Mouse (Mus musculus) megakaryocyte, adult 5-6 weeks (primary cell): ENCODE data around the gene Wdr34. TPM values are rescaled to one million over a fixed set of nuclear protein-coding genes. Genes with fewer than 3 reads are reported as not detected.
A peak's percentile ranks its signal among the peaks of the same experiment; 100 is the strongest.
"Not testable (repeated sequence)": the region's sequence is repeated elsewhere in the genome, so short reads cannot be mapped to it uniquely, and the experiment has no call there.

Experiments used
- ATAC-seq: 2 replicates; pipeline ENCODE4 v1.8.0; 2016; ENCODE audit warnings: mild to moderate bottlenecking, inconsistent platforms; ENCODE audit not compliant: poor library complexity, severe bottlenecking
- total RNA-seq, 2 experiments: library from RNA; stranded (forward) in 1 of 2; stranded (reverse) in 1 of 2; fragments of 153-499, 151-499 nt in 1 of 2; fragments of 221-1000, 200-1000 nt in 1 of 2; gene quantifications; 2 replicates each; pipeline versions ENCODE4 v1.2.3 to v1.2.4; 2015 to 2017

Gene Wdr34
- total RNA-seq, 2 experiments from 2014 or later, result 1.2 to 5.7 TPM

DNA sequence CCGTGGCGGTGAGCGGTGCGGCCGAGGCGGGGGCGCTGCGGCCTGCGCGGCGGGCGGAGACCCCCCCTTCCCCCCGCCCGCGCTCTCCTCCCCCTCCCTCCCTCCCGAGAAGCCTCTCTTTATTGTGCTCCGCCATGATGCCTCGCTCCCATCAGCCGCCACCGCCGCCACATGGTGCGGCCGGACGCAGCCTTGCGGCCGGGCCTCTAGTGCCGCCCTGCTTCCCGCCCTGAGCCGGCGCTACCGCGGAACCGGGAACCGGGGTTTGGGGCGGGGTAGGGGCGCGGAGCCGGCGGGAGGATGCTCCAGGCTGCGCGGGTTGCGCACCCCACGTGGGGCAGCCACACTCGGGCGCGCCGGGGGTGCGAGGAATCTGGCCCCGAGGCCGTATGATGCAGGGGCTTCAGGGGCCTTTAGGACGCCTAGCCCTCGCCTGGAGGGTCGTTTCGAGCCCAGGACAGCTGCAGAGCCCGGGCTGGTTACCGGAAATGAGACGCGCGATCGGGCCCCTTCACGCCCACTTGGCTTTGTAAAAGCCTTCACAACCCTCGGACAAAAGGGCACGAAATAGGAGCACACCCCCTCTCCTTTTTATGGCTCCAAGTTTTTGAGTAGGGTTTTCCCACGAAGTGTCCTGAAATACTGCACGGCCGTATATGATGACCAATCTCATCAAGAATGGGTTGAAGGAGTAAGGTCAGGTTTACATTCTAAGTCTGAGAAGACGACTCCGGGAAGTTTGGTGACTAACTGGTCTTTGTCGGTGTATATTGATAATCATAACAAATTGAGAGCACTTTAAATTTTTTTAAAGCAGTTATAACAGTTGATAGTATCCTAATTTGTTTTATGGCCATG, 18.6 kb upstream of the Wdr34 start:
- ATAC-seq, result no peak

DNA sequence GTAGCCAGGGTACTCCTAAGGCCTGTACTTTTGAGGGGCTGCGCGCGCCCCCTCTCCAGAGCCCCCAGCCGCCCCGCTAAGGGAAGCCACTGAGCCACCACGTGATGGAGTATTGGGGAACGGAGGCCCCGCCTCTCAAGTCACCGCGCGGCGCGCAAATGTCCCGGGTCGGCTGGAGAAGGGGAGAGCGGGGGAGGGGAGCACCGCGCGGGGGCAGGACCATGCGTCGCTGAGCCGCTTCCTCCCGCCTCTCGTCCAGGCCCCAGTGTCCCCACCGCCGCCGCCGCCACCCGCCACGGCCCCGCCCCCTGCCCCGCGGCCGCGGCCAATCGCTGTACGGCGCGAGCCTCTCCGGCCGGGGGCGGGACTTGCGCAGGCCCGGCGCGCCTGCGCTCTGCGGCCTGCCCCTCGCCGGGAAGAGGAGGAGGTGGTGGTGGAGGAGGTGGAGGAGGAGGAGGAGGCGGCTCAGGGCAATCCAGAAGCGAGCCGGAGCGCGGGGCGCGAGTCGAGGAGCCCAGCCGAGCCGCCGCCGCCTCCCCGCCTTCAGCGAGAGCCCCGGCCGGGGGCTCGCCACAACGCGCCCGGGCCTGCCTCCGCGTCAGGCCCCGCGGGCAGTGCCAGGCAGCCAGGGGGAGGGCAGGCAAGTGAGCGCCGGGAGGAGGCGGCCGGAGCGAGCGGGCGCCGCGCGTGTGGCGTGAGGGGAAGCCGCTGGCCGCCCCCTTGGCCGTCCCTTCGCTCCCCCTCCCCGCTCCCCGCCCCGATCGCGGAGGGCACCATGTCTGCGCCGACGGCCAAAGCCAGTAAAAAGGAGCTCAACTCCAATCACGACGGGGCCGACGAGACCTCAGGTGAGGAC, 17.6 kb upstream of the Wdr34 start:
- ATAC-seq, result peak; percentile 82

DNA sequence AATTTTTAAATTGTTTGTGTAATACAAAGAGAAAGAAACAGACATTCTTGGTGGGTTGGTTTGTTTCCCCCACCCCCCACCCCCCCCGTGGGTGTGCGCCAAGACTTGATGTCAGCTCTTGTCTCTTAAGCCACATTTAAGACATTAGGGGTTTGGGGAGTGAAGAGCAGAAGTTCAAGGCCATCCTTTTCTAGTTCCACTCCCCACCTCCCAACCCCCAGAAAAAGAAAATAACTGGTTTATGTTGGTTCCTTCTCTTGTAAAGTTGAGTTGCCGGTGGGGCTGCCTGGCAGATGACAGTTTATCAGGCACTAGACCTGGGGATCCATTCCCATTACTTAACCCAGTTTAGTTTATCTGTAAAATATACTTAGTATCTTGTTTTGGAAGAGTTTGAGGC, 15.6 kb upstream of the Wdr34 start:
- no peak for ATAC-seq

DNA sequence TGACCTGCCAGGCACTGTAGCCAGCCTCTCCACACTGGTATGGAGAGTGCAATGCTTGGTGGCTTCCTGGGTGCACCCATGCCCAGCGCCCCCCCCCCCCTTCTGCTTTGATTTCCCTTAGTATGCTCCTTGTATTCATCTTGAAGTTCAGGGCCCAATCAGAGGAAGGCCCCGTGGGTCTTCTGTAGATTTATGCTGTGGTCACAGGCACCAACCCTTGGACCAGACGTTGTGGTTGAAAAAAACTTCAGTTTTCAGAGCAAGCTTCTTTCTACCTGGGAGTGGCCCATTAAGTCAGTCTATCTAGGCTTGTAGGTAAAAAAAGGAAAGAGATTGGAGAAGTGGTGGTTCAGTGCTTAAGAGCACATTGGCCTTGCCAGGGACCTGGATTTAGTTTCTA, 15.1 kb upstream of the Wdr34 start:
- ATAC-seq, result no peak

DNA sequence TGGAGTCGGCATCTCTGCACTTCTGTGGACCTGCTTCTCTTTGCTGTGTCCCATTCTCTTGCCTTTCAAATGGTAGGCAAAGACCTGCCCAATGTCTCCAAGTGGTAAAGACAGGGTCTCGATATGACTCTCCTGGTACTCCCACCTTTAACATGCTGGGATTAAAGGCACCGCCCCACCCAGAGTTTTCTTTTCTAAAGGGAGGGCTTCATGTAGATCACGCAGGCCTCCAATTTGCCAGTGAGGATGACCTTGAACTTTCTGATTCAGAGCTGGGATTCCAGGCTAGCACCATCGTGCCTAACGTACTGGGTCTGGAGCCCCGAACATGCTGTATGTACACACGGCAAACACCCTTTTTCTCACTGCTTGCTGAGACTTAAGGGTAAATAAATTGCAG, 14.6 kb upstream of the Wdr34 start:
- ATAC-seq, result no peak

DNA sequence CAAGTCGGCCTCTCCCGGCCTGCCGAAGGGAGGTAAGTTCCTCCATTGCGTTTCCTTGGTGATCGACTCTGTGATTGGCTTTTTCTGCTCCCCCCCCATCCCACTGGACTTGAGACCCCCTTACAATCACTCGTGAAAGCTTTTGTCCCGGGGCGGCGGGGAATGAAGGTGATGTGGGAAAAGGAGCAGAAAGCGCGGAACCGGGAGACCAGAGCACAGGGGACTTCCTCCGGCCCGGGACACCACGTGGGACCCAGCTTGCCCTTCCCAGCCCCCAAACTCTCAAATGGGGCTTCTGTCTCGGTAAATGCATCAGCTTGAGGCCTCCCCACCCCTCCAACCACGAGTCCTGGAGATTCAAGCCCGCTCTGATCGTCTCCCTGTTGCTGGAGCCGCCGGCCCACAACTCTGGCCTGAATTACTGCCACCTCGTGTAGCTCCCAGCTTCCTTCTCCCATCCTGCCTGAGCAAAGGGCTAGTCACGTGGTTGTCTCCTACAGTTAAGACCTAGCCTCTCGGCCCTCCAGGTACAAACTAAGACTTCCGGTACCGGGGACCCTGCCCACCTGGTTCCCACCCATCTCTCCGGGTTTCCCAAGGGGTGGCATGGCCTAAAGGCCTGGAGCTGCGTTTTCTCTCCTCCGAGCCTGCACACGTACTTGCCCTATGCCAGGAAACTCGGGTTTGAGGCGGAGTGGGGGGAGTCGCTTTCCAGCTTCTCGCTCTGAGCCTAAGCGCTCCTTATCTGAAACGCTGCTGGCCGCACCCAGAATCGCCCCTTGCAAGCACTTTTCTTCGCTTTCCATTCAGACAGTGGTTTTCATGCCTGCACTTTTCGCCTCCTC, 13.8 kb upstream of the Wdr34 start:
- ATAC-seq, result peak; percentile 45

DNA sequence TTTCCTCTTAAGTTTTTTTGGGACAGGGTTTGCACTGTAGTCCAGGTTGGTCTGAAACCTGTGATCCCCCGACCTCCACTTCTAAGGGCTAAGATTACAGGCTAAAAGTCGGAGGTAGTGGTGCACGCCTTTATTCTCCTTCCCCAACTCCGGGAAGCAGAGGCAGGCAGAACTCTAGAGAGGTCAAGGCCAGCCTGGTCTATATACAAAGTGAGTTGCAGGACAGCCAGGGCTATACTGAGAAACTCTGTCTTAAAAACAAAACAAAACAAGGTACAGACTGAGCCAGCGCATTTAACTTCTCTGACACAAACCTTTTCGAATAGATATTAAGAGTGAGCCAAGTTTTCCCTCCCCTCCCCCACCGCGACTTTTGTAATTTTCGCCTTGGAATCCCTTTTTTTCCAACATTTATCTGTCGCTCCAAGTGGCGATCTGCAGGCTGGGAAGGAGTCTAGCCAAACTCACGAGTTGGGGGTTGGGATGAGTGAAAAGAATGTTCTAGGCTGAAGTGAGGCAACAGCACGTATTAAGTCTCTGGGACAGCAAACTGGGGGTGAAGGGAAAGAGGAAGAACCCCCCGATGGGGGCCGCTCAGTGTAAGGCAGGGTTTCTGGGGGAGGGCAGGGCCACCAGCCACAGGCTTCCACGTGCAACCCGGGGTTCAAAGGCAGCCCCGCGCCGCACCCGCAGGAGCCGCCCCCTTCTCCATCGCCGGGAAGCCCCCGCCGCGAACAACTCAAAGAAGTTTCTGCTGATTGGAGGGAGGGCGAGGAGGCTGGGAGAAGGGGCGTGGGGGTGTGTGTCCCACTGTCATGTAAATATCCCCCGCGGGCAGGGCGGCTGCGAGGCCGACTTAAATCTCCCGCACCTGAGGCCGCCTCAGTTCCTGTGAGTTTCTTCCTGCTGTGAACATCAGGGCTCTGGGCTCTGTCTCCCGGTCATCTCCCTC, 12.8 kb upstream of the Wdr34 start:
- ATAC-seq, result peak; percentile 11; the same call in 1 of the 2 replicates

DNA sequence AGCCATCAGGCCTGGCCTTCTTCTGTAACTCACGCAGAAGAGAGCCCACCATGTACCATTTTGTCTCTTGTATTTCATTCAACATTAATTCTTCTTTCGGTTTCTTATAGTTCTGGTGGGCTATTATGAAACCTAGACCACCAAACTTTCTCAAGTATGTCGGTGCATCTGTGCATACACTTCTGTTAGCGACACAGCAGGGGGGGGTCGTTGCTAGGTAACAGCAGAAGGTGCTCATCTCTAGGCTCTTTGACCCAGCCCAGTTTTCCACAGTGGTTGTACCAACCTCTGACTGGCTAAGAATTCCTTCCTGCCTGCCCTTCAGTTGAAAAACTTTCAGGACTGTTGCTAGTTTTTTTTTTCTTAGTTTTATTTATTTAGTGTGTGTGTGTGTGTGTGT, 9.7 kb upstream of the Wdr34 start:
- ATAC-seq, result no peak

DNA sequence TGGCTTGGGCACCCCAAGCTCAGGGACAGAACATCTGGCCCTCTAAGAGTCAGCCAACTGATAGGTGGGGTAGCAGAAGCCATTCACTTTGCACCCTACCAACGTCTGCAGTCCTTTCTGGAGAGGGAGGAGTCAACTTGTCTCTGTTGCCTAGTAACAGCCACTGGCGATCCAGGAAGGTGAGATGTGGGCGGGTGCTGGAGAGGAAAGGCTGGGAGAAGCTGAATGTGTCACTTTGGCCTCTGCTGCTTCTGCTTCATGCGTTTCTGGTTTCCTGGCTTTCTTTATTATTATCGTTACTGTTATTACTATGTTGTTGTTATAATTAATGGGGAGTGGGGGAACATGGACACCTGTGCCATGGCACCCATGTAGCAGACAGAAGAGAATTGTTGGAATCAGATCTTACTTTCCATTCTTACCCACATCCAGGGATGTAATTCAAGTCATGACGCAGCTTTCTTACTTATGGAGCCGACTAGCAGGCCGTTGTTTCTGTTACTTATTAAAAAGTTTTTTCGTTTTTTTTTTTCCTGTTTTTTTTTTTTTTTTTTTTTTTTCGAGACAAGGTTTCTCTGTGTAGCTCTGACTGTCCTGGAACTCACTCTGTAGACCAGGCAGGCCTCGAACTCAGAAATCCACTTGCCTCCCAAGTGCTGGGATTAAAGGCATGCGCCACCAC, 8.7 kb upstream of the Wdr34 start, which contains the start of gene Set:
Gene Set (plus strand): TSS at position 156 of the 682 bp plus-strand sequence.
- no peak for ATAC-seq

DNA sequence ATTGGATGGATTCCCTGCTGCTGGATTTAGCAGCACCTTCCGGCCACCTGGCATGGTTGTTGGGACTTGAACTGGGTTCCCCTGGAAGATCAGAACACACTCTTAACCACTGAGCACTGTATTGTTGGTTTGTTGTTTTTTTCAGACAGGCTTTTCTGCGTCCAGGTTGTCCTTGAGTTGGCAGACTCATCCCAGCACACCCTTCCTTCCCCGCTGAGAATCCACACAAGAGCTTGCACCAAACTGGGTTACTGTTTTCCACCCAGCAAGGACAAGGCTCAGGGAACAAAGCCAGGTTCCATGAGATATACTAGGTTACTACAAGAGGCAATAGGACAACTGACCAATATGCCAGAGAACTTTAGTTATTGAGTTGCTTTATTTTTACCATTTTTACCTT, 8.1 kb upstream of the Wdr34 start:
- ATAC-seq, result no peak

DNA sequence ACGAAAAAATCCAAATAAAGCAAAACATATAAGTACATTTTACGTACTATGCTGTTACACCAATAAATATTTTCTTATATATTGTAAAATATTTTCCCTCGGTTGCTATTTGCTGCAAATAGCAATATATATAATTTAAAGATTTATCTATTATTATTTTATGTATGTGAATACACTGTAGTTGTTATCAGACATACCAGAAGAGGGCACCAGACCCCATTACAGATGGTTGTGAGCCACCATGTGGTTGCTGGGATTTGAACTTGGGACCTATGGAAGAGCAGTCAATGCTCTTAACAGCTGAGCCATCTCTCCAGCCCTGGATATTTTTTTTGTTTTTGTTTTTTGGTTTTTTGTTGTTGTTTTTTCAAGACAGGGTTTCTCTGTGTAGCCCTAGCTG, 6.6 kb upstream of the Wdr34 start:
- ATAC-seq, result not testable (repeated sequence)

DNA sequence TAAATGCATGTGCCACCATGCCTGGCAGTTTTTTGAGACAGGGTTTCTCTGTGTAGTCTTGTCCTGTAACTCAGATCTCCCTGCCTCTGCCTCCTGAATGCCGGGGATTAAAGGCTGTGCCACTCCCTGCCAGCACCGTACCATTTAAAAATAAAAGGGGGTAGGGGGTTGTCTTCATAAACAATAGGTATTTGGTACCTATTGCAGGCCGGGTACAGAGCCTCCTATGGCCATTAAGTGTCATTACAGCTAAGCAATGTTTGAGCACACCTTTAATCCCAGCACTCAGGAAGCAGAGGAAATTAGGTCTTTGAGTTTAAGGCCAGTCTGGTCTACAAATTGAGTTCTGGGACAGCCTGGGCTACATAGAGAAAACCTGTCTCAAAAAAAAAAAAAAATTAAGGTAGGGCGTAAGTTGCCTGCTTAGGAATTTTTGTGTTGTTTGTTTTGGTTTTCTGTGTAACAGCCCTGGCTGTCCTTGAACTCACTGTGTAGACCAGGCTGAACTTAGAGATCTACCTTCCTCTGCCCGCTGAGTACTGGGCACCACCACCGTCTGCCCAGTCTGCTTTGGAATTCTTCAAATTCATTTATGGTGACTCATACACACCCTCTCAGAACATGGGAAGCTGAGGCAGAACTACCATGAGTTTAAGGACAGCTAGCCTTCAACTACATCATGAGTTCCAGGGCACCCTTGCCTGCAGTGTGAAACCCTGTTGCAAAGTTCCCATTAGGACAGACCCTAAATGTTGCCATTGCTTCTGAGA, 3.5 kb upstream of the Wdr34 start:
- no peak for ATAC-seq

DNA sequence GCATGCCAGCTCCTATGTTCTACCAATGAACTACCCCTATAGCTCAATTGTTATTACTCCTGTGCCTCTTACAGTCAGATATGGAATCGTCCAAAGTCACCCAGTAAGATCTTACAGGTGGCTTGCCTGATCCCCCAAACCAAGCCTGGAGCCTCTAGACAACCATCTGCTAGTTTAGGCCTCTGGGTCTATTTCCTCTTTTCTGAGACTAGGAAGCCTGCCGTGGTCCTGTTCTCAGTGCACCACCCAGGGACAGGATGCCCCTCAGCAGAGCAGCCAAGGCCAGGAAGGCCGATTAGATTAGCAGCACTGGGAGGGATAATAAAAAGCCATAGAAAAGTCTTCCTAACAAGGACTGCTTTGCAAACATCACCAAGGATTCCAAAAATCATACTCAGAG, 1.1 kb upstream of the Wdr34 start:
- ATAC-seq, result no peak

DNA sequence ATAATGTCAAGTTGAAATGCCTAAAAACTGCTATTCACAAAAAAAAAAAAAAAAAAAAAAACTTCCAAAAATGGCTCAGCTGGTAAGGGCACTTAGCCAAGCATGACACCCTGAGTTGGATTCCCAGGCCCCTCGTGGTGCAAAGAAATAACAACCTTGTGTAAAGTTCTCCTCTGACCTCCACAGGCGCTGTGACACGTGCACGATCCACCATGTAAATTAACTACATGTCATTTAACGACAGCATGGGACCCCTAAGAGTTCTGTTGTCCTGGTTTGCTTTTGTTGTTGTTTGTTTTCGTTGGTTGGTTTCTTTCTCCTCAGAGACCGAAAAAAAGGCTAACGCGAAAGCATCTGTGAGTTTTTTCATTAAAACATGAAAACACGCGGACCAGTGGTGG, 580 bp downstream of the Wdr34 start:
- no peak for ATAC-seq

DNA sequence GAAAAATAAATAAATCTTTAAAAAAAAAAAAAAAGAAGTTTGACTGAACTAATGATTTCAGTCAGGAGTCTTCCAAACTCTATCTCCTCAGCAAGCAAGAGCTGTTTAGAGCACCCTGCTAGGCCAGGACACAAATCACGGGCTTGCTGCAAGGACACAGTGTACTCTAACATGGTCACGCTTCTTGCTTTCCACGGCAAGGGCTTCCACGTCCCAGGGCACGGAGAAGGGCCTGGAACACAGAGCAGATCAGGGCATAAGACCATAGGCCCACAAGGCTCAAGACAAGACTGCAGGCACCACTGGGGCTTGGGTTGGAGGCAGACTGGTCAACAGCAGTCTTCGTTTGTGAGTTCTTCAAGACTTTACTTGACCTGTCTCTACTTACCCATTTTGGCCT, 1.6 kb downstream of the Wdr34 start:
- ATAC-seq, result no peak

DNA sequence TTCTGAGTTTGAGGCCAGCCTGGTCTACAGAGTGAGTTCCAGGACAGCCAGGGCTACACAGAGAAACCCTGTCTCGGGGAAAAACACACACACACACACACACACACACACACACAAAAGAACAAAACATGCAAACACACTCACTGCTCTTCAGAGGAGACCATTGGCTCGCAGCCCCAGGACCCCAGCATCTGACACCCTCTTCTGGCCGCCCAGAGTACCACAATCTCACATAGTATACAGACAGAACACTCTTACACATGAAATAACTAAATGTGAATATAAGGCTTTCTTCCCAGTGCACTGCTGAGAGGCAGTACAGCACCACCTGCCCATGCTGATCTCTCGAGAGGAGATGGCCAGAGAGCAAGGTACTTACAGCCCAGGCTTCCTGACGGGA, 4.1 kb downstream of the Wdr34 start:
- ATAC-seq, result no peak

DNA sequence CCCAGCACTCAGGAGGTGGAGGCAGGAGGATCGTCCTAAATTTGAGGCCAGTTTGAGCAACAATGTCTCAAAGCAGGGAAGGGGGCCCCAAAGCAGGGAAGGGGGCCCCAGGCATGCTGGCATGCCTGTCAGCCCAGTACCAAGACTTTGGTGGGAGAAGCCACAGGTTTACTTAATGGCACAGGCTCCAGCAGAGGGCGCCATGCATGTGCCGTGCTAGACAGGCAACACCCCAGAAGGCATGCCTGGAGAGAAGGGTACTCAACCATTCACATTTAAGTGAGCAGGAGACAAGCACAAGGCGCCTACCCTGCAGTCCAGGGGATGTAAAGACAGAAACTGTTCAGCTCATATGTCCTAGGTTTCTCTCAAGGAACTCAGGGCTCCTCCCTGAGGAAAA, 6.2 kb downstream of the Wdr34 start:
- peak; percentile 72 for ATAC-seq

DNA sequence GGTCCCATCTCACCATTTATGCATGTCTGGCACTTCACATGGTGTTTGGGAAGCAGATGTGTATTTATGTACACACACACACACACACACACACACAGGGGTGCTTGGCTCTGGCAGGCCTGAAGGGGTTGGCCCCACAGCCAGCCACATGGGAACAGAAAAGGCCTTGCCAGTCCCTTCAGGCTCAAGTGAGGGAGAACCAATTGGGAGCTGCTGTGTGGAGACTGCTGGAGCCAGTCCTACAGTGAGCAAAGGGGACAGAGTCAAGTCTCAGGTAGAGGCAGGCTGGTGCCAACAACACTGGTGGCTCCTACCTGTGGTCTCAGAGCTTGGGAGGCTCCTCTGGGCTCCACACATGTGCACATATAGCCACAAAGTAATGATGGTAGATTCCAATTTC, 9.0 kb downstream of the Wdr34 start:
- no peak for ATAC-seq

DNA sequence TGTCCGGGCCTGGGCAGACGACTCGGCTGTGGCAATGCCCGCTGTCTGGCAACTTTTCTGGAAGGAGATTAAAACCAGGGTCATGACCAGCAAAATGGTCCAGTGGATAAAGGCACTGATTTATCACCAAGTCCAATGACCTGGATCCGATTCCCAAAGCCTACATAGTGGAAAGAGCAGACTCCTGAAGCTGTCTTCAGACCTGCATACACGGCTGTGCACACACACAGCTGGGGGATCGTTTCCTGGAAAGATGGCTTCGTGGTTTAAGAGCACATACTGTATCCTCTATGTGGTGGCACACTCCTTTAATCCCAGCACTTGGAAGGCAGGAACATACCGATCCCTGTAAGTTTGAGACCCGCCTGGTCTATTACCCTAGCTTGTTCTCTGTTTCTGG, 10.3 kb downstream of the Wdr34 start:
- no peak for ATAC-seq
